Mouse (Mus musculus) heart, embryonic 13.5 days (tissue): ENCODE results near the gene Glis1. TPM values are rescaled to one million over a fixed set of nuclear protein-coding genes. Genes with fewer than 3 reads are reported as not detected.
"Not testable (repeated sequence)": the region's sequence is repeated elsewhere in the genome, so short reads cannot be mapped to it uniquely, and the experiment has no call there.

Experiments
- ATAC-seq: fragments of 200-750 bp; cut with Nextera tagmentation; 2 replicates; pipeline ENCODE4 v1.8.0; 2017; ENCODE audit warnings: moderate TSS enrichment; ENCODE audit not compliant: insufficient number of reproducible peaks, low FRiP score, low TSS enrichment; ENCODE audit errors: extremely low read depth
- H3K27ac ChIP-seq: fragments of 300-500 bp; sonication (generic); replicated peaks from 2 replicates; pipeline ENCODE4 v1.5.1; 2015; ENCODE audit warnings: moderate library complexity, mild to moderate bottlenecking, inconsistent platforms
- H3K27me3 ChIP-seq: fragments of 300-500 bp; sonication (generic); replicated peaks from 2 replicates; pipeline ENCODE4 v1.6.1; 2015; ENCODE audit warnings: mild to moderate bottlenecking, inconsistent platforms
- H3K36me3 ChIP-seq: fragments of 300-500 bp; sonication (generic); 2 replicates; pipeline ENCODE4 v1.6.1; 2015; ENCODE audit warnings: mild to moderate bottlenecking, inconsistent platforms
- H3K4me1 ChIP-seq: fragments of 300-500 bp; sonication (generic); 2 replicates; pipeline ENCODE4 v1.6.1; 2015; ENCODE audit warnings: inconsistent platforms
- H3K4me2 ChIP-seq: fragments of 300-500 bp; sonication (generic); 2 replicates; pipeline ENCODE4 v1.6.1; 2015; ENCODE audit warnings: inconsistent platforms, mild to moderate bottlenecking, moderate library complexity
- H3K4me3 ChIP-seq: fragments of 300-500 bp; sonication (generic); 2 replicates; pipeline ENCODE4 v1.5.1; 2015; ENCODE audit warnings: moderate library complexity, mild to moderate bottlenecking, inconsistent platforms
- H3K9ac ChIP-seq: fragments of 300-500 bp; sonication (generic); 2 replicates; pipeline ENCODE4 v1.6.1; 2015; ENCODE audit warnings: inconsistent platforms, mild to moderate bottlenecking, moderate library complexity
- H3K9me3 ChIP-seq: fragments of 300-500 bp; sonication (generic); 2 replicates; pipeline ENCODE4 v1.6.1; 2016; ENCODE audit warnings: inconsistent platforms
- WGBS: fragments of 180-500 bp; shearing (Covaris S2); methylation state at CpG from one replicate; pipeline ENCODE4 v1.1.7; 2015; ENCODE audit warnings: mixed read lengths; 5-methylcytosine and 5-hydroxymethylcytosine counted together
- polyA plus RNA-seq: library from polyadenylated mRNA; unstranded; fragments of >200 nt; fragmentation: Nextera tagmentation; extraction: Ambion mirVana; gene quantifications from 2 replicates; pipeline ENCODE4 v1.2.1, GENCODE M21; 2015

Glis1 gene
- polyA plus RNA-seq, 1 experiment from 2014 or later = 0.12 TPM

- Histone ChIP-seq H3K9me3 (no peaks in the 10 kb centered on the region), H3K4me1 (no peaks in the 10 kb centered on the region), H3K4me3 (no peak overlapping the region), H3K36me3 (no peaks in the 10 kb centered on the region), H3K9ac (no peak overlapping the region), H3K27me3 (0 out of 2 replicates have a peak, but pooled peaks cover 10% of the 10 kb centered on the region), H3K27ac (no peak overlapping the region), H3K4me2 (no peak overlapping the region)
- no peak for ATAC-seq
- 74% methylated on average over 11 of the region's 11 CpGs for WGBS
Measured at GRCm38 (mm10) chr4:107580883-107581282, 146.5 kb downstream of the Glis1 start.

GRCm38 (mm10) chr4:107586391-107586790, 152.0 kb downstream of the Glis1 start:
- Histone ChIP-seq H3K9ac (no peak overlapping the region), H3K4me2 (no peak overlapping the region), H3K9me3 (no peaks in the 10 kb centered on the region), H3K27ac (no peak overlapping the region), H3K4me1 (0 out of 2 replicates have a peak, but pooled peaks cover 3% of the 10 kb centered on the region), H3K36me3 (no peaks in the 10 kb centered on the region), H3K4me3 (no peak overlapping the region), H3K27me3 (0 out of 2 replicates have a peak, but pooled peaks cover 10% of the 10 kb centered on the region)
- ATAC-seq = no peak
- WGBS = 50% methylated on average over 5 of the region's 5 CpGs

- ATAC-seq = no peak
- 77% methylated on average over 7 of the region's 7 CpGs for WGBS
- Histone ChIP-seq H3K9ac (no peak overlapping the region), H3K27me3 (no peaks in the 10 kb centered on the region), H3K4me2 (no peak overlapping the region), H3K4me3 (no peak overlapping the region), H3K27ac (no peak overlapping the region), H3K9me3 (no peaks in the 10 kb centered on the region), H3K4me1 (0 out of 2 replicates have a peak, but pooled peaks cover 9% of the 10 kb centered on the region), H3K36me3 (no peaks in the 10 kb centered on the region)
Measured at GRCm38 (mm10) chr4:107588637-107589036, 154.2 kb downstream of the Glis1 start.

GRCm38 (mm10) chr4:107589046-107589445, 154.7 kb downstream of the Glis1 start:
- no peak overlapping the region for H3K27ac ChIP-seq
- 80% methylated on average over 8 of the region's 8 CpGs for WGBS
- H3K27me3 ChIP-seq = no peaks in the 10 kb centered on the region
- H3K9me3 ChIP-seq = no peaks in the 10 kb centered on the region
- 0 out of 2 replicates have a peak, but pooled peaks cover 9% of the 10 kb centered on the region for H3K4me1 ChIP-seq
- no peak overlapping the region for H3K4me3 ChIP-seq
- H3K9ac ChIP-seq = no peak overlapping the region
- ATAC-seq = no peak
- H3K4me2 ChIP-seq = no peak overlapping the region
- no peaks in the 10 kb centered on the region for H3K36me3 ChIP-seq

GRCm38 (mm10) chr4:107590805-107591534, 156.6 kb downstream of the Glis1 start:
- H3K9me3 ChIP-seq = no peaks in the 10 kb centered on the region
- H3K9ac ChIP-seq = no peak overlapping the region
- H3K36me3 ChIP-seq = no peaks in the 10 kb centered on the region
- no peak for ATAC-seq
- no peak overlapping the region for H3K27ac ChIP-seq
- no peak overlapping the region for H3K4me2 ChIP-seq
- peaks cover 14% of the 10 kb centered on the region; the same call in 1 of the 2 replicates for H3K4me1 ChIP-seq
- H3K27me3 ChIP-seq = no peaks in the 10 kb centered on the region
- H3K4me3 ChIP-seq = no peak overlapping the region
- WGBS = 67% methylated on average over 14 of the region's 14 CpGs

GRCm38 (mm10) chr4:107593426-107593825, 159.0 kb downstream of the Glis1 start:
- no peak overlapping the region for H3K4me2 ChIP-seq
- no peak overlapping the region for H3K9ac ChIP-seq
- no peak overlapping the region for H3K4me3 ChIP-seq
- H3K27ac ChIP-seq = no peak overlapping the region
- ATAC-seq = no peak
- H3K36me3 ChIP-seq = no peaks in the 10 kb centered on the region
- H3K27me3 ChIP-seq = no peaks in the 10 kb centered on the region
- H3K9me3 ChIP-seq = no peaks in the 10 kb centered on the region
- 76% methylated on average over 4 of the region's 4 CpGs for WGBS
- H3K4me1 ChIP-seq = peaks cover 31% of the 10 kb centered on the region

- H3K9me3 ChIP-seq = no peaks in the 10 kb centered on the region
- H3K36me3 ChIP-seq = no peaks in the 10 kb centered on the region
- peaks cover 26% of the 10 kb centered on the region for H3K4me1 ChIP-seq
- H3K27me3 ChIP-seq = peaks cover 12% of the 10 kb centered on the region; the same call in 1 of the 2 replicates
- H3K4me3 ChIP-seq = no peak overlapping the region
- H3K27ac ChIP-seq = peak overlapping the region; percentile 66
- H3K9ac ChIP-seq = peak overlapping the region; percentile 71
- 36% methylated on average over 9 of the region's 9 CpGs for WGBS
- H3K4me2 ChIP-seq = peak overlapping the region; percentile 58
- no peak for ATAC-seq
Measured at GRCm38 (mm10) chr4:107597226-107597897, 163.0 kb downstream of the Glis1 start.

- Histone ChIP-seq H3K27ac (peak overlapping the region; percentile 66), H3K27me3 (peaks cover 18% of the 10 kb centered on the region; the same call in 1 of the 2 replicates), H3K4me3 (no peak overlapping the region), H3K4me1 (peaks cover 23% of the 10 kb centered on the region), H3K36me3 (no peaks in the 10 kb centered on the region), H3K9me3 (no peaks in the 10 kb centered on the region), H3K9ac (peak overlapping the region; percentile 71), H3K4me2 (peak overlapping the region; percentile 58)
- WGBS = 10% methylated on average over 10 of the region's 10 CpGs
- ATAC-seq = peak; percentile 61; the same call in 1 of the 2 replicates
Measured at GRCm38 (mm10) chr4:107597898-107598580, 163.6 kb downstream of the Glis1 start.

- H3K4me2 ChIP-seq, H3K9ac ChIP-seq, H3K36me3 ChIP-seq, H3K4me3 ChIP-seq, ATAC-seq, H3K9me3 ChIP-seq: not testable (repeated sequence)
- Histone ChIP-seq H3K27me3 (peaks cover 22% of the 10 kb centered on the region; the same call in 1 of the 2 replicates), H3K27ac (peak overlapping the region; percentile 66; the same call in 1 of the 2 replicates), H3K4me1 (peaks cover 23% of the 10 kb centered on the region)
- WGBS = 85% methylated on average over 5 of the region's 5 CpGs
Measured at GRCm38 (mm10) chr4:107598581-107598958, 164.2 kb downstream of the Glis1 start.

- no peak overlapping the region for H3K4me2 ChIP-seq
- no peaks in the 10 kb centered on the region for H3K9me3 ChIP-seq
- peaks cover 49% of the 10 kb centered on the region for H3K27me3 ChIP-seq
- peaks cover 27% of the 10 kb centered on the region for H3K4me1 ChIP-seq
- H3K9ac ChIP-seq = no peak overlapping the region
- WGBS = 79% methylated on average over 7 of the region's 7 CpGs
- H3K27ac ChIP-seq = no peak overlapping the region
- no peak for ATAC-seq
- no peaks in the 10 kb centered on the region for H3K36me3 ChIP-seq
- no peak overlapping the region for H3K4me3 ChIP-seq
Measured at GRCm38 (mm10) chr4:107602284-107602683, 167.9 kb downstream of the Glis1 start.

- H3K9ac ChIP-seq = no peak overlapping the region
- H3K27me3 ChIP-seq = peaks cover 54% of the 10 kb centered on the region
- peaks cover 22% of the 10 kb centered on the region for H3K4me1 ChIP-seq
- no peak for ATAC-seq
- no peaks in the 10 kb centered on the region for H3K36me3 ChIP-seq
- H3K4me2 ChIP-seq = no peak overlapping the region
- no peak overlapping the region for H3K4me3 ChIP-seq
- H3K27ac ChIP-seq = no peak overlapping the region
- WGBS = 71% methylated on average over 14 of the region's 14 CpGs
- no peaks in the 10 kb centered on the region for H3K9me3 ChIP-seq
Measured at GRCm38 (mm10) chr4:107602787-107603186, 168.4 kb downstream of the Glis1 start.
